Mouse (Mus musculus) neural tube, embryonic 12.5 days (tissue): ENCODE results near the gene Gtf2a1. TPM values are rescaled to one million over a fixed set of nuclear protein-coding genes. Genes with fewer than 3 reads are reported as not detected.
"Not testable (repeated sequence)": the region's sequence is repeated elsewhere in the genome, so short reads cannot be mapped to it uniquely, and the experiment has no call there.

ENCODE experiments used
- ATAC-seq: fragments of 200-750 bp; cut with Nextera tagmentation; 2 replicates; pipeline ENCODE4 v1.8.0; 2017; ENCODE audit warnings: low read depth, mild to moderate bottlenecking, moderate TSS enrichment, moderate library complexity; ENCODE audit not compliant: low FRiP score
- H3K27ac ChIP-seq: fragments of 300-500 bp; sonication (generic); 2 replicates; pipeline ENCODE4 v1.5.1; 2016
- H3K27me3 ChIP-seq: fragments of 300-500 bp; sonication (generic); replicated peaks from 2 replicates; pipeline ENCODE4 v1.6.1; 2016; ENCODE audit warnings: mild to moderate bottlenecking
- H3K36me3 ChIP-seq: fragments of 300-500 bp; sonication (generic); 2 replicates; pipeline ENCODE4 v1.6.1; 2016; ENCODE audit warnings: mild to moderate bottlenecking
- H3K4me1 ChIP-seq: fragments of 300-500 bp; sonication (generic); 2 replicates; pipeline ENCODE4 v1.6.1; 2016
- H3K4me2 ChIP-seq: fragments of 300-500 bp; sonication (generic); replicated peaks from 2 replicates; pipeline ENCODE4 v1.6.1; 2016; ENCODE audit warnings: mild to moderate bottlenecking
- H3K4me3 ChIP-seq: fragments of 300-500 bp; sonication (generic); 2 replicates; pipeline ENCODE4 v1.5.1; 2016
- H3K9ac ChIP-seq: fragments of 300-500 bp; sonication (generic); 2 replicates; pipeline ENCODE4 v1.6.1; 2016; ENCODE audit warnings: mild to moderate bottlenecking
- H3K9me3 ChIP-seq: fragments of 300-500 bp; sonication (generic); 2 replicates; pipeline ENCODE4 v1.6.1; 2016; ENCODE audit warnings: mild to moderate bottlenecking
- WGBS: fragments of 180-500 bp; shearing (Covaris S2); methylation state at CpG from one replicate; pipeline ENCODE4 v1.1.7; 2016; 5-methylcytosine and 5-hydroxymethylcytosine counted together
- polyA plus RNA-seq: library from polyadenylated mRNA; unstranded; fragments of >200 nt; fragmentation: Nextera tagmentation; extraction: Ambion mirVana; gene quantifications from 2 replicates; pipeline ENCODE4 v1.2.1, GENCODE M21; 2016

Gtf2a1 gene
- polyA plus RNA-seq, 1 experiment from 2014 or later = 68.7 TPM

DNA sequence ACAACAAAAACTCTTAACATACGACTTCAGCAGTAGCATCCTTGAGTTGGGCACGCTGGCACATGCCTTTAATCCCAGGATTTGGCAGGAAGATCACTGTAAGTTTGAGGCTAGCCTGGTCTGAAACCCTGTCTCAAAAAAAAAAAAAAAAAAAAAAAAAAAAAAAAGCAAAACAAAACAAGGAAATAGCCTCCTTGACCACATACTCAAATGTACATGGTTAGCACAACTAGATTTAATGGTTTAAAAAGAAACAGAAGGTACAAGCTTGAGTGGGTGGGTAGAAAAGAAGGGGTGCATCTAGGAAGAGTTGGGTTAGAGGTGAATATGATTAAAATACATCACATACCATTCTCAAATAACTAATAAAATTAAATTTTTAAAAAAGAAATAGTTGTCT lies 18.6 kb downstream of the Gtf2a1 start:
- Histone ChIP-seq H3K4me3 (no peak overlapping the region), H3K9ac (no peak overlapping the region), H3K4me1 (no peaks in the 10 kb centered on the region), H3K4me2 (no peak overlapping the region), H3K27ac (no peak overlapping the region), H3K27me3 (no peaks in the 10 kb centered on the region), H3K9me3 (no peaks in the 10 kb centered on the region), H3K36me3 (peaks cover 69% of the 10 kb centered on the region)
- WGBS = 93% methylated on average over 2 of the region's 2 CpGs
- ATAC-seq = no peak

DNA sequence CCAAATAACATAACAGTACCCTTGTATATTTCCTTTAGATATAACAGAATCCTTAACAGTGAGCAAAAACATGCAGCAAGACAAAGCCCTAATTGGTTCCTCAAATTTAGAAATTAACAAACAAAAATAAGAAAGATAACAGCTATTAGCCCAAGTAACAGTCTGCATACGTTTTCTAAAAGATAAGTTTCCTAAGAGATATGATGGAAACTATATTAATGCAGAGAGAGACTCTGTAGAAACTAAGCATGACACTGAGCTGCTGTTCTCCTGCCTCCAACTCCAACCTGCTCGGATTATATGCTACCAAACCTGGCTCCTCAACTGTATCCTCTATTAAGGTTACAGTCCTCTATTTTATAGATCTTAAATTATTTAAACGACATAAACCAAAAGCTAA lies 21.0 kb downstream of the Gtf2a1 start:
- no peak for ATAC-seq
- Histone ChIP-seq H3K4me1 (no peaks in the 10 kb centered on the region), H3K9me3 (no peaks in the 10 kb centered on the region), H3K4me3 (no peak overlapping the region), H3K27ac (no peak overlapping the region), H3K9ac (no peak overlapping the region), H3K36me3 (peaks cover 66% of the 10 kb centered on the region), H3K27me3 (no peaks in the 10 kb centered on the region), H3K4me2 (no peak overlapping the region)
- 86% methylated on average over 3 of the region's 3 CpGs for WGBS

DNA sequence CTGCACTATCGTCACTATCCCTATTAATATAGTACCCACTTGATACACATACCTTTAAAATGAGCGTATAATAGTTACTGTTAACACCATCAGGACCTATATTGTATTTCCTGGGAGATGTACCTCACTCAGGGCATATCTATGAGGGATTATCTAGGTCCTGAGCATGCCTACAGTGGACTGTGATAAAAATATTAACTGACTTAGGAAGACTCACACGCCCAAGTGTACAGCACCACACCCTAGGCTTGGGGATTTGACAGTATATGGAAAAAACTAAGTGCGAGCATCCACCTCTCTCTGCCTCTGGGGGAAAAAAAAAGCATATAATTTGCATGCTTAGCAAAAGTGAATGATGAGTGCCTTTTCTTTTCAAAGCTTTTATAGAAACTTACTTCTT lies 23.1 kb downstream of the Gtf2a1 start:
- 95% methylated on average over 4 of the region's 4 CpGs for WGBS
- no peak overlapping the region for H3K9ac ChIP-seq

DNA sequence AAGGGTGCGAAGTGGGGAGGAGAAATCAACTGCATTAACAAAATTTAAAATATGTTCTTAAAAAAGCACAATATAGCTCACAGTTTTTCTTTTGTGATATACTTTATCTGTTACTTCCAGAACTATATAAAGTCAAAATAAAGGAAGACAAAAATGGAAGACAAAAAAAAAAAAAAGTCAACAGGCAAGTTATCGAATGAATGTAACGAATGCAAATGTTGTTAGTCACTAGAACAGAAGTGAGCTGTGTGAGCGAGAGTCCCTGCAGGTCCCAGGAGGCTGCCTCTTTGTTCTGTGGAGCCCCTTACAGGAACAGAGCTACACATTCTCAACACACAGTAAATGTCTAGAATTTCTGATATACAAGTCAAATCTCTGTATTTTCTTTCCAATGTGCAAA lies 32.1 kb downstream of the Gtf2a1 start:
- ATAC-seq, H3K27ac ChIP-seq, H3K4me1 ChIP-seq, H3K9me3 ChIP-seq, H3K4me2 ChIP-seq, H3K9ac ChIP-seq, H3K4me3 ChIP-seq, H3K27me3 ChIP-seq: not testable (repeated sequence)
- H3K36me3 ChIP-seq = peaks cover 24% of the 10 kb centered on the region
- WGBS = 74% methylated on average over 4 of the region's 4 CpGs

More for the DNA sequence above, 23.1 kb downstream of the Gtf2a1 start:
- Histone ChIP-seq H3K9me3 (no peaks in the 10 kb centered on the region), H3K36me3 (peaks cover 59% of the 10 kb centered on the region), H3K4me1 (no peaks in the 10 kb centered on the region), H3K27ac (no peak overlapping the region), H3K4me3 (no peak overlapping the region), H3K4me2 (no peak overlapping the region), H3K27me3 (no peaks in the 10 kb centered on the region)
- ATAC-seq = no peak

DNA sequence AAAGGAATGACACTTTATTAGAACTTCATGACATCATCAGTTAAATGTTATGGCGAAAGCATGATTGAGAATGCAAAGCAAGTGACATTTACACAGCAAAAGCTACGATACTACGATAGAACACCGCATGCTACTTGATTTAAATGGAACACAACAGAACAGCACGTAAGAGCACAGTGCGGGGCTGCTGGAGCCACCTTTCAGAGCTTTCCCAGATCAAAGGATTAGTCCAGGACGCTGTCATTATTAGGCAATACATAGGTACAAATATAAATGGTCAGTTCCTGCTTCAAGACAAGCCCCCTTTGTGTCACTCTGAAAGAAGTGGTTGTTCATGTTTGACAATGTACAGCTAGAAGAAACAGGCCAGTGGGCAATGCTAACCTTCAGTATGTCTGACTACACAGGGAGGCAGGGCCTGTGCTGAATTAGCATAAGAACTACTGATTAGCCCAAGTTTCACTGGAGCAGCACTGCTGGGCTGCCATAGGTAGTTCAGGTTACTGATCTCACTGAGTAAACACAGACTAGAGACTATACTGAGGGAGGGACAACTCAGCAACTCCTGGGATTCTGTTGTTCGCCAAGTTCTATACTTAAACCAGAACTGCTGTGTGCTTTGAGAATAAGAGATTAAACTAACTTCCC lies 32.8 kb downstream of the Gtf2a1 start:
- not testable (repeated sequence) for H3K4me1 ChIP-seq

DNA sequence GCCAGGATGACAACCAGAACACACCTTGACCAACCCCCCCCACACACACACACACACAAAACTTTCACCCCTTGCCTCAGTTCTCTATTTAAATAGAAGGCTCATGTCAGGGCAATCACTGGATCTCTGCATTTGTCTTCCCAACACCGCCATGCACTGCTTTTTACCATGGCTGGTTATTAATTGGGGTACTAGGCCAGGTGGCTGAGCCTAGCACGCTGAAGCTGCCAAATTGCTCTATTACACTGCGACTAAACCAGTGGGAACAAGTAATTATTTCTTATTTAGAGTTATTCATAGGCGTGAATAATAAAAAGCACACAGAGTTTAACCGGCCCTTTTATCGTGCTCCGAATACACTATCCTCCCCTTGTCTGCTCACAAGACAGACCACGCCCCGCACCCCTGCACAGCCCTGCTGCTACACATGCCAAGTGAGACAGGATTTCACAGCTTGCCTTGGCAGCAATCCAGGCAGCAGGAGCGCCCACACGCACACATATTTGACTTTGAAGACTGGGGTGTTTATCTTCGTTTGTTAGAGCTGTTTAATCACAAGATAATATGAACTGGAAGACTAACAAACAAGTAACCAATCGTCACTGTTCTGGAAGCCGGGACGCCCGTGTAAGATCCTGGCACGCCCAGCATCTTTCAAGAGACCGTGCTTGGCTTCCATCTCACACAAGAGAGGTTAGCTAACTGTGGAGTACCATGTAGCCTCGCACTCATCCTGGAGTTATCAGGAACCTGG lies 38.3 kb downstream of the Gtf2a1 start:
- Histone ChIP-seq H3K9ac (no peak overlapping the region), H3K9me3 (no peaks in the 10 kb centered on the region), H3K4me1 (no peaks in the 10 kb centered on the region; the same call in 1 of the 2 replicates), H3K4me2 (no peak overlapping the region), H3K27ac (no peak overlapping the region), H3K4me3 (no peak overlapping the region), H3K27me3 (no peaks in the 10 kb centered on the region), H3K36me3 (peaks cover 6% of the 10 kb centered on the region; the same call in 1 of the 2 replicates)
- ATAC-seq = peak; percentile 88
- 58% methylated on average over 19 of the region's 19 CpGs for WGBS

More for the DNA sequence above, 32.8 kb downstream of the Gtf2a1 start:
- not testable (repeated sequence) for H3K27me3 ChIP-seq, H3K27ac ChIP-seq, H3K4me3 ChIP-seq, H3K9me3 ChIP-seq, ATAC-seq, H3K9ac ChIP-seq, H3K4me2 ChIP-seq
- WGBS = 88% methylated on average over 8 of the region's 8 CpGs
- peaks cover 19% of the 10 kb centered on the region for H3K36me3 ChIP-seq

DNA sequence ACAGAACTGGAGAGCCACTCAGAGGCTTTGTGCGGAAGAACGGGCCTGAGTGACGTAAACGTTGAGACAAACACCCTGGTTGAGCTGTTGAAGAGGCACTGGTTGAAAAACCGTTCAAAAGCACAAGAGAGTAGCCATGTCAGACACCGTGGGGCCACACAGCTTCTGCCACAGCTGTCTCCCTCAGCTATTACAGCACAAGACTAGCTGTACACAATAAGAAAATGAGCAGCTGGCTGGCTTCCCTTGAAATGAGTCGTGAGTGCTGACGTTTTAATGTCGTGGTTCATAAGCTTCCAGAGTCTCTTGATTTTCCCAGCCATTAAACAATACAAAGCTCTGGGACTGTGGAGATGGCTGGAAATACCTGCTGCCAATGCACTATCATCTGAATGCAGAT lies 40.8 kb downstream of the Gtf2a1 start:
- no peak overlapping the region for H3K4me2 ChIP-seq
- ATAC-seq = no peak
- H3K4me3 ChIP-seq = no peak overlapping the region
- H3K4me1 ChIP-seq = no peaks in the 10 kb centered on the region; the same call in 1 of the 2 replicates
- H3K9me3 ChIP-seq = no peaks in the 10 kb centered on the region
- H3K27ac ChIP-seq = no peak overlapping the region
- no peak overlapping the region for H3K9ac ChIP-seq
- 76% methylated on average over 9 of the region's 9 CpGs for WGBS
- no peaks in the 10 kb centered on the region for H3K27me3 ChIP-seq
- H3K36me3 ChIP-seq = 0 out of 2 replicates have a peak, but pooled peaks cover 4% of the 10 kb centered on the region

DNA sequence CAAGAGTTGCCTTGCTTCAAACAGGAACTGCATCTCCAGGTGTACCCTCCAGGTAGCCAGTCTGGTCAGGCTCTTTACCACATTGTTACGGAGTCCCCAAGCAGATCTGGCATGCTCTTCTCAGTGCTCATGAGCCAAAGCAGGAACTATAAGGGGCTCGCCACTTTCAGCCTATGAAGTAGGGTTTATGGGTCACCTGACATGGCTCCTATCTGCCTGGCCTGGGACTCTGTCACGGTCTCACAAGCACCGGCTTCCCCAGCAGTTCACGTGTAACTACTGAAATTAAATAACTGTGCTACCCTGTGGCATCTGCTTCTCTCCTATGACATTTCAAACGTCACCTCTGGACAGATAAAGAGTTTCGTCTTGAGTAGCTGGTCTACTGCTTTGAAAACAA lies 50.1 kb downstream of the Gtf2a1 start:
- no peak overlapping the region for H3K4me2 ChIP-seq
- no peak overlapping the region for H3K27ac ChIP-seq
- H3K9ac ChIP-seq = no peak overlapping the region
- H3K4me3 ChIP-seq = no peak overlapping the region
- no peaks in the 10 kb centered on the region for H3K9me3 ChIP-seq
- 93% methylated on average over 7 of the region's 7 CpGs for WGBS
- ATAC-seq = no peak
- H3K4me1 ChIP-seq = no peaks in the 10 kb centered on the region
- no peaks in the 10 kb centered on the region for H3K36me3 ChIP-seq
- no peaks in the 10 kb centered on the region for H3K27me3 ChIP-seq

DNA sequence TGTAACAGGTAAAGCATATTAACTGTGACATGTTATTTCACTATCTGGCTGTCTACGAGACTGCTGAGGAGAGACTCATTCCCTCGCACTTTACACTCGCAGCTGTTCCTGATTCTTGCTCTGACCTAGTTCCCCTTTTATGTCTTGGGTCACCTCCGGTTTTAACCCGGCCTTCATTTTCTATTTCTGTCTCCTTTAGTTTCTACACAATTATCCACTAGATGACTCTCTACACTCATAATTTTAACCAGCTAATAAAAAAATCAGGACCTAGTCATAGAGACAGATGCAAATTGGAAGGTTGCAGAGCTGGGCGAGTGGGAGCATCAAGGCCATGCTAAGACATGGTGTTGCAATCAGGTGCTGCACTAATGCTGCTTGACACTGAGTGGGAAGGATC lies 55.8 kb downstream of the Gtf2a1 start:
- ATAC-seq = no peak
- H3K9me3 ChIP-seq = no peaks in the 10 kb centered on the region
- H3K4me3 ChIP-seq = no peak overlapping the region
- H3K9ac ChIP-seq = no peak overlapping the region
- no peaks in the 10 kb centered on the region for H3K4me1 ChIP-seq
- H3K27ac ChIP-seq = no peak overlapping the region
- no peak overlapping the region for H3K4me2 ChIP-seq
- H3K36me3 ChIP-seq = no peaks in the 10 kb centered on the region
- H3K27me3 ChIP-seq = no peaks in the 10 kb centered on the region
- 91% methylated on average over 6 of the region's 6 CpGs for WGBS

DNA sequence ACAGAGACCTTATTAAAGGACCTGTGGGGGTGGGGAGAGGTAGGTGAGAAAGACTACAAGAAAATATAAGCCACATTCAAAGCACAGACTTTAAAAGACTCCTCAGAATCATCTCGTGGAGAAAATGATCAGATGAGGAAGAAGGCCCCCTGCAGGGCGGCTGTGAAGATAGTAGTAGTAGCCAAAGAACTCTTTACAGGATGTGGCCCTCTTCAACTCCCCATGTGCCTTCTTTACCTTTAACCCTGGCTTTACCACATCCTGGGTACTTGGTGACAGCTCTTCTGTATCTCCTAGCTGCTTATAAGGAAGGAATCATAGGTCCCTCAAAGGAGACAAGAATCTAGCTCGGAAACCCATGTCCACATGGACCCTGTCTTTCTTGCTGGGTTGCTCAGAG lies 66.7 kb downstream of the Gtf2a1 start:
- H3K27ac ChIP-seq = no peak overlapping the region
- H3K27me3 ChIP-seq = no peaks in the 10 kb centered on the region
- no peak overlapping the region for H3K4me3 ChIP-seq
- WGBS = 81% methylated on average over 3 of the region's 3 CpGs
- H3K4me1 ChIP-seq = no peaks in the 10 kb centered on the region
- no peak for ATAC-seq
- no peaks in the 10 kb centered on the region for H3K36me3 ChIP-seq
- H3K9me3 ChIP-seq = 0 out of 2 replicates have a peak, but pooled peaks cover 3% of the 10 kb centered on the region
- no peak overlapping the region for H3K9ac ChIP-seq
- no peak overlapping the region for H3K4me2 ChIP-seq

DNA sequence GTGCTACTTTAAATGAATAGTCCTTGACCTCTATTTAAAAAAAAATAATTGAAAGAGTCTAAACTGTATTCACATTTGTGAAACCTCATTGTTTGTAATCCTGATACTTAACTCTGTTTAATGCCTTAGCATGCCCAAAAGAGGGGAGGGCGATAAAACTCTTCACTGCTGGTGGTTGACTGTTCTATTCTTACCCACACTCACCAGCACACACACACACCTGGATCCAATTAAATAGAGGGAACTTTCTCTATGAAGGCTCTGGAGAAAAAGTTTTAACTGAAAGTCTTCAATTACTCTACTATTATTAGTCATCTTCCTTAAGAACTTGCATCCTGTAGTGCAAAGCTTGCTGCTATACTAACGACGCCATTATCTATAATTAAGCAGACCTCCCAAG lies 72.5 kb downstream of the Gtf2a1 start:
- H3K4me3 ChIP-seq = no peak overlapping the region
- no peak overlapping the region for H3K9ac ChIP-seq
- H3K9me3 ChIP-seq = 0 out of 2 replicates have a peak, but pooled peaks cover 3% of the 10 kb centered on the region
- no peak overlapping the region for H3K4me2 ChIP-seq
- WGBS = 66% methylated on average over 3 of the region's 3 CpGs
- no peak overlapping the region for H3K27ac ChIP-seq
- no peaks in the 10 kb centered on the region for H3K4me1 ChIP-seq
- H3K27me3 ChIP-seq = no peaks in the 10 kb centered on the region
- H3K36me3 ChIP-seq = no peaks in the 10 kb centered on the region
- ATAC-seq = no peak

DNA sequence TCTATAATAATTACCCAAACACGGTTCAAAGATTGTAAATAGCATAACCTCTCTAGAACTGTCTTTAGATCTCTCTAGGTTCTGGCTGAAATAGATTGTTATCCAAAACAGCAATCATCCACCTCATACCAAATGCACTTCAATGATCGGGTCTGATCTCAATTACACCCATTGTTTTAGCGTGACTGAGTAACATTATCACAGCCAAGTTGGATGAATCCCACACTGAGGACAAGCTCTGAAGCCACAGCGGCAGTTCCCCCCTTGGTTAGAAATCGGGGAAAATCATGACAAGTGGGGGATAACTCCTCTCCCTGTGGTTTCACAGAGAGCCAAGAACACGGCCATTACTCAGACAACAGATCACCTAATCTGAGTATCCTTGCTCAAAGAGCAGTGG lies 76.3 kb downstream of the Gtf2a1 start:
- 78% methylated on average over 6 of the region's 6 CpGs for WGBS
- Histone ChIP-seq H3K27ac (no peak overlapping the region), H3K9me3 (no peaks in the 10 kb centered on the region), H3K27me3 (no peaks in the 10 kb centered on the region), H3K4me2 (no peak overlapping the region), H3K4me3 (no peak overlapping the region), H3K36me3 (no peaks in the 10 kb centered on the region), H3K9ac (no peak overlapping the region), H3K4me1 (peaks cover 5% of the 10 kb centered on the region; the same call in 1 of the 2 replicates)
- no peak for ATAC-seq
